In the genomic region with DNA sequence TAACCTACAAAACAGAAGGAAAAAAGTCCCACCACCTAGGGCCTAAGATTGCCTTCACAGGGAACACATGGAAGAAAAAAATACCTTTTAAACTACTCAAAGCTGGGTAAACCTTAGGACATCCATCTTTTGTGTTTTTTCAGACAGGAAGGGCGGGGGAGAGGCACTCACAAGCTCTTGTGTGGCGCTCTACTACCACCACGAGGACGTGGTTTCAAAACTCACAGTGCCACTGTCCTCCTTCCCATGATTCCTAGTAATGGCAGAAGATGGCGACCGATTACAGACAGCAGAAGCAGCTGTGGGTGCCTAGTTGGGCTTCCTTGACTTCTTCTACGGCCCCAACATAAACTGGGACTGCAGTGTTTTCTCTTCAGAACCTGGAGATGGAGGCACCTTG, we compare ENCODE assay signal across 9 mouse cellular contexts.
DNase-seq lines count a peak whose midpoint lies in the region; ATAC-seq and TF ChIP-seq lines count a peak whose summit lies in the region.
"Had no signal": no experiment of that assay in that cellular context is flagged by ENCODE, and none has a peak within 500 bp of the region (broad histone marks: within the 10 kb centered on the region; RNA-seq: fewer than 3 reads in every experiment).

No protein-coding gene starts in this region.

- no peak overlapping the region for H3K9ac ChIP-seq in lung, embryonic 14.5 days

- H3K27ac ChIP-seq in lung, embryonic 14.5 days (ENCODE audit: low read depth), result no peak overlapping the region
- H3K27ac ChIP-seq: layer of hippocampus, adult 2 months had no signal

- DNase-seq in gastrocnemius, postnatal 25 days, result peak; percentile 68
- no peak for DNase-seq in gastrocnemius, adult 8-10 months (ENCODE audit: low spot score in 2 of 2)
- peak; percentile 62 for DNase-seq in lung, embryonic 14.5 days
- DNase-seq in lung, postnatal 14 days, result no peak
- peak; percentile 80 for DNase-seq in MN1 (ENCODE audit: low spot score)
- DNase-seq in thymus, postnatal 36 days, result peak; percentile 58 to 89
- no peak for DNase-seq in right cerebral cortex, adult 18-20 months

- TF ChIP-seq CTCF in lung, embryonic 14.5 days (IDR thresholded peaks at IDR 0.05; ENCODE audit: low read depth), result peak; percentile 50

- WGBS in lung, embryonic 14.5 days, result 81% methylated on average over 7 of the region's 7 CpGs

- no peak overlapping the region for H3K4me3 ChIP-seq in lung, embryonic 14.5 days (ENCODE audit: low read depth, low read length)
- H3K4me3 ChIP-seq: layer of hippocampus, adult 2 months had no signal

- H3K4me1 ChIP-seq in lung, embryonic 14.5 days (ENCODE audit: insufficient read depth), result no peaks in the 10 kb centered on the region

- H3K36me3 ChIP-seq in lung, embryonic 14.5 days (ENCODE audit: insufficient read depth), result 0 out of 2 replicates have a peak, but pooled peaks cover 5% of the 10 kb centered on the region

- H3K27me3 ChIP-seq in lung, embryonic 14.5 days (ENCODE audit: insufficient read depth, low read length), result no peaks in the 10 kb centered on the region

- no peak overlapping the region for H3K4me2 ChIP-seq in lung, embryonic 14.5 days

- ATAC-seq in lung, embryonic 14.5 days (ENCODE audit: insufficient read depth), result no peak
- 0 out of 2 replicates have a peak, but pooled peaks have one; percentile 41 for ATAC-seq in megakaryocyte-erythroid progenitor cell, adult 5-6 weeks (replicated peaks; ENCODE audit: low FRiP score, low TSS enrichment, poor library complexity, severe bottlenecking)

- no peaks in the 10 kb centered on the region for H3K9me3 ChIP-seq in lung, embryonic 14.5 days (ENCODE audit: low read depth, low read length)

Comparison
In these comparisons a context has a peak if more than half of its experiments do, and no peak if none do; other contexts are left out.
1. DNase-seq: peak in gastrocnemius, postnatal 25 days (single experiment), lung, embryonic 14.5 days (single experiment), MN1 (single experiment) and thymus, postnatal 36 days (2 of 2); none in gastrocnemius, adult 8-10 months (0 of 2), lung, postnatal 14 days (single experiment) and right cerebral cortex, adult 18-20 months (single experiment).